Mouse (Mus musculus) megakaryocyte, embryonic 14.5 days (primary cell): ENCODE measurements around the gene Fam219a.

ENCODE experiments used
- FLI1 ChIP-seq: IDR thresholded peaks from 2 replicates; pipeline ENCODE4 v1.6.1; 2012; ENCODE audit warnings: low read length, inconsistent platforms, mixed read lengths
- GATA1 ChIP-seq: IDR thresholded peaks from 3 replicates; pipeline ENCODE4 v1.6.1; 2012; ENCODE audit warnings: mixed read lengths, low read length, inconsistent platforms, borderline replicate concordance

DNA sequence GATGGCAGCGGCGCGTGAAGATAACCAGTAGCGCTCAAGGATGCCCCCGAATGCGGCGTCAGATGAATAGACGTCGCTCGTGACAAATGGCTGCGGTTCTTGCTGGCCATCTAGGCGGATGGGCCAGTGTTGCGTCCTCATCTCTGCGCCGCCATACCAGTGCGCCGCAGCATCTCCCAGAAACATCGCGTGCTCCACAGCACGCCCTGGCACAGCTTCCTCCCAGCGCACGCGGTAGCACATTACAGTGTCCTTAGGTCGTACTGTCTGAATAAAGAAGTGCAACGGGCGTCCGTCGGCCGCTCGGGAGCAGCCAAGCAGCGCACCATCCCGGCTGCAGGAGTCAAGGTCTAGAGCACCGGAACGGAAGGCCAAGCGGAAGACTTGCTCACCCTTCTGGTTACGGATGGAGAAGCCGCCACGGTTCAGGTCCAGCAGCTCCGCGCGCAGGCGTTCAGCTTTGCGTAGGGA is 70.4 kb downstream of the Fam219a start:
- TF ChIP-seq GATA1: no peak
- TF ChIP-seq FLI1: no peak
